Mouse (Mus musculus): ENCODE measurements around the gene Olfr887. TPM values are rescaled to one million over a fixed set of nuclear protein-coding genes. Genes with fewer than 3 reads are reported as not detected.

Gene Olfr887
- not detected in 2 replicates for total RNA-seq (2014; rRNA removed)
- not detected in 2 replicates for polyA plus RNA-seq (2015; fragmentation: Nextera tagmentation; extraction: Ambion mirVana)

DNA sequence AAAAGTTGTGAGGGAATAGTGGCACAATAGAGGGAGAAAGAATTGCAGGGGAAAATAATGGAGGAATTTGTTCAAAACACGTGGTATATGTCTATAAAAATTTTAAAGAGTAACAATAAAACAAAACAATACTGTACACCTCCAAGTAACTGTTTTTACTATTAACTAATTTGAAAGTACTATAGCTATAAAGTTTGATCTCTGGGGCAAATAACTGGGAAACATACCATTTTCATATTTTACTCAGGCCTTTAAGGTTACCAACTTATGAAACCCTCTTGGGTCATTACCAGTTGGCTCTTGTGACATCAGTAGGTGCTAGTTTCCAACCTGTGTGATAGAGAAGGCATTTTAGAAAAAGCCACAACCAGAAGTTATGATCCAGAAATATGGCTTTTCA, at the start of gene Olfr887:
Gene Olfr887 (plus strand): TSS at position 301 of the 400 bp plus-strand sequence.
- Histone ChIP-seq H3K4me3 (ENCODE audit: low read depth, low read length) (no peak within 1 kb of the TSS), H3K4me2 (ENCODE audit: low read depth, low read length, poor library complexity, severe bottlenecking) (no peak within 1 kb of the TSS), H3K9me3 (ENCODE audit: low read length) (no peaks in the 10 kb centered on the region), H3K36me3 (ENCODE audit: insufficient read depth, low read length) (no peaks in the 10 kb centered on the region), H3K27me3 (ENCODE audit: insufficient read depth, low read length) (no peaks in the 10 kb centered on the region), H3K9ac (replicated peaks; ENCODE audit: low read length, poor library complexity, severe bottlenecking) (no peak within 1 kb of the TSS), H3K27ac (ENCODE audit: low read depth, low read length) (no peak within 1 kb of the TSS), H3K4me1 (ENCODE audit: insufficient read depth, low read length) (no peaks in the 10 kb centered on the region)
- ATAC-seq (ENCODE audit: low FRiP score) (no peak), DNase-seq (ENCODE audit: low spot score) (no peak)
- 85% methylated on average over 1 of the region's 1 CpGs for WGBS
- no peak for TF ChIP-seq CTCF (IDR thresholded peaks at IDR 0.05)

DNA sequence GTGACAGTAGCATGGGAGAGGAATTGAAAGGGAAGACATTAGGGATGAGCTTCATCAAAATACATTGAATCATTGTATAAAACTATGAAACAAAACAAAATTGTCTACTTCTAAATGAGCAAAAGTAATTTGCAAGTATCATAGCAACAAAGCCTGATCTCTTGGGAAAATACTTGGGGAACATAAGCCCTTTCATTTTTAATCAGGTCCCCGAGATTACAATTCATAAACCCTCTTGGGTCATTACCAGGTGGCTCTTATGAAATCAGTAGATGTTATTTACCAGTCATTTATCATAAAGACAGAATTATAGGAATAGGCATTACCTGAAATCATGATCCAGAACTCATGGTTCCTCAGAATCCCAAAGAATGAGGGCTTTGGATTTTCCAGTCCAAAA, 37.6 kb upstream of the Olfr887 start, which contains the start of gene Olfr884:
Gene Olfr884 (plus strand): TSS at position 301 of the 400 bp plus-strand sequence.
- 73% methylated on average over 1 of the region's 1 CpGs for WGBS
- H3K4me3 ChIP-seq (ENCODE audit: low read depth, low read length), result no peak within 1 kb of the TSS
- no peak for ATAC-seq (ENCODE audit: low FRiP score)
- H3K9me3 ChIP-seq (ENCODE audit: low read length), result no peaks in the 10 kb centered on the region
- no peaks in the 10 kb centered on the region for H3K27me3 ChIP-seq (ENCODE audit: insufficient read depth, low read length)
- DNase-seq (ENCODE audit: low spot score), result no peak
- TF ChIP-seq CTCF (IDR thresholded peaks at IDR 0.05), result no peak
- no peak within 1 kb of the TSS for H3K27ac ChIP-seq (ENCODE audit: low read depth, low read length)
- H3K36me3 ChIP-seq (ENCODE audit: insufficient read depth, low read length), result no peaks in the 10 kb centered on the region
- no peaks in the 10 kb centered on the region for H3K4me1 ChIP-seq (ENCODE audit: insufficient read depth, low read length)
- no peak within 1 kb of the TSS for H3K9ac ChIP-seq (replicated peaks; ENCODE audit: low read length, poor library complexity, severe bottlenecking)
- H3K4me2 ChIP-seq (ENCODE audit: low read depth, low read length, poor library complexity, severe bottlenecking), result no peak within 1 kb of the TSS

DNA sequence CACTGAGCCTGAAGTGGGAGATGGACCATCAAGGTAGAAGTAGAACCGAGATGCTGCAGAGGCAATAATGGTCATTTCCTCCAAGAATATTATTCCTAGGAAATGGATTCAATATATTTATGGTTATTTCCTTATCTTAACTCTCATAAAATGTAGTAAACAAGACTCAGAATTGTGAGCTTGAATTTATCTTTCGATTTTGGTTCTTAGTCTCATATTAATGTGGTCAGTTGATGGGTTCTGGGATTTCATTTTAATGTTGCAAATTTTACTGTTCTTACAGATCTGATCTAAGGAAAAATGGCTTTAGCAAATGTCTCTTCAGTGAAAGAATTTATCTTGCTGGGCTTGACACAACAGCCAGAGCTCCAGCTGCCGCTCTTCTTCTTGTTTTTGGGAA, 22.9 kb upstream of the Olfr887 start, which contains the start of gene Olfr885:
Gene Olfr885 (plus strand): TSS at position 301 of the 400 bp plus-strand sequence.
- 88% methylated on average over 3 of the region's 3 CpGs for WGBS
- no peaks in the 10 kb centered on the region for H3K27me3 ChIP-seq (ENCODE audit: insufficient read depth, low read length)
- ATAC-seq (ENCODE audit: low FRiP score), result no peak

DNA sequence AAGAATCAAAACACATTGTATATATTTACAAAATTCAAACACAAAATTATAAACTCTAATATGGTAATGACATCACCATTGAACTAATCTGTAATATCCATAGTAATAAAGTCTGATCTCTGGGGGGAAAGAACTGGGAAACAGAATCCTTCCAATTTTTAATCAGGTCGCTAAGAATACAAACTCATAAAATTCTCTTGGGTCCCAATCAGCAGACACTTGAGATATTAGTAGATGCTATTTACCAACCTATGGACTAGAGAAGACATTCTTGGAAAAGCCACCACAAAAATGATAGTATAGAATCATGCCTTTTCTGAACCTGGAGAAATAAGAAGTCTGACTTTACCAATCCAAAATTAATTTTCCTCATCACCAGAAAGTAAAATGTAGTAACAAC, 24.0 kb downstream of the Olfr887 start, which contains the start of gene Olfr888:
Gene Olfr888 (plus strand): TSS at position 301 of the 400 bp plus-strand sequence.
- Histone ChIP-seq H3K4me2 (ENCODE audit: low read depth, low read length, poor library complexity, severe bottlenecking) (no peak within 1 kb of the TSS), H3K9me3 (ENCODE audit: low read length) (no peaks in the 10 kb centered on the region), H3K27me3 (ENCODE audit: insufficient read depth, low read length) (no peaks in the 10 kb centered on the region), H3K4me3 (ENCODE audit: low read depth, low read length) (no peak within 1 kb of the TSS), H3K4me1 (ENCODE audit: insufficient read depth, low read length) (no peaks in the 10 kb centered on the region), H3K27ac (ENCODE audit: low read depth, low read length) (no peak within 1 kb of the TSS), H3K9ac (replicated peaks; ENCODE audit: low read length, poor library complexity, severe bottlenecking) (no peak within 1 kb of the TSS), H3K36me3 (ENCODE audit: insufficient read depth, low read length) (no peaks in the 10 kb centered on the region)
- TF ChIP-seq CTCF (IDR thresholded peaks at IDR 0.05), result no peak
- DNase-seq (ENCODE audit: low spot score) (no peak), ATAC-seq (ENCODE audit: low FRiP score) (no peak)
- 85% methylated on average over 1 of the region's 1 CpGs for WGBS

More for the DNA sequence above, 22.9 kb upstream of the Olfr887 start, which contains the start of gene Olfr885:
- H3K36me3 ChIP-seq (ENCODE audit: insufficient read depth, low read length), result no peaks in the 10 kb centered on the region
- no peak for DNase-seq (ENCODE audit: low spot score)
- TF ChIP-seq CTCF (IDR thresholded peaks at IDR 0.05), result no peak
- H3K4me3 ChIP-seq (ENCODE audit: low read depth, low read length), result no peak within 1 kb of the TSS
- H3K9me3 ChIP-seq (ENCODE audit: low read length), result no peaks in the 10 kb centered on the region
- no peak within 1 kb of the TSS for H3K9ac ChIP-seq (replicated peaks; ENCODE audit: low read length, poor library complexity, severe bottlenecking)
- no peaks in the 10 kb centered on the region for H3K4me1 ChIP-seq (ENCODE audit: insufficient read depth, low read length)
- H3K4me2 ChIP-seq (ENCODE audit: low read depth, low read length, poor library complexity, severe bottlenecking), result no peak within 1 kb of the TSS
- H3K27ac ChIP-seq (ENCODE audit: low read depth, low read length), result no peak within 1 kb of the TSS

DNA sequence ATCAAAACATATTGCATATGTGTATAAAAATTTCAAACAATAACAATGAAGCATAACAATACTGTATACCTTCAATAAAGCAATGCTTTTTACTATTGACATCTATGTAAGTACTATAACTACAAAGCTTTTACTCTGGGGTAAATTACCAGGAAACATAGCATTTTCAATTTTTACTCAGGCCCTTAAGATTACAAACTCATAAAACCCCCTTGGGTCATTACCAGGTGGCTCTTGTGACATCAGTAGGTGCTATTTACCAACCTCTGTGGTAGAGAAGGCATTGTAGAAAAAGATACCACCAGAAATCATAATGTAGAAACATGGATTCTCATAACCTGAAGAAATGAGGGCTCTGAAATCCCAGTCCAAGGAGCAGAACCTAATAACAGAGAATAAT, 31.0 kb downstream of the Olfr887 start, which contains the start of gene Olfr889:
Gene Olfr889 (plus strand): TSS at position 301 of the 400 bp plus-strand sequence.
- H3K4me2 ChIP-seq (ENCODE audit: low read depth, low read length, poor library complexity, severe bottlenecking), result no peak within 1 kb of the TSS
- no peaks in the 10 kb centered on the region for H3K9me3 ChIP-seq (ENCODE audit: low read length)
- no peak within 1 kb of the TSS for H3K4me3 ChIP-seq (ENCODE audit: low read depth, low read length)
- TF ChIP-seq CTCF (IDR thresholded peaks at IDR 0.05), result no peak
- ATAC-seq (ENCODE audit: low FRiP score) (no peak), DNase-seq (ENCODE audit: low spot score) (no peak)
- H3K27me3 ChIP-seq (ENCODE audit: insufficient read depth, low read length), result no peaks in the 10 kb centered on the region
- no peaks in the 10 kb centered on the region for H3K36me3 ChIP-seq (ENCODE audit: insufficient read depth, low read length)
- H3K27ac ChIP-seq (ENCODE audit: low read depth, low read length), result no peak within 1 kb of the TSS
- H3K9ac ChIP-seq (replicated peaks; ENCODE audit: low read length, poor library complexity, severe bottlenecking), result no peak within 1 kb of the TSS
- H3K4me1 ChIP-seq (ENCODE audit: insufficient read depth, low read length), result no peaks in the 10 kb centered on the region

Other genes with a start within 250 kb of the Olfr887 start
- not detected in 2 replicates for gene Olfr877, start 229.8 kb upstream of the Olfr887 start, total RNA-seq (2014; rRNA removed)
- gene Olfr877, start 229.8 kb upstream of the Olfr887 start, polyA plus RNA-seq (2015; fragmentation: Nextera tagmentation; extraction: Ambion mirVana), result not detected in 2 replicates
- not detected in 2 replicates for gene Olfr145, start 187.3 kb upstream of the Olfr887 start, total RNA-seq (2014; rRNA removed)
- not detected in 2 replicates for gene Olfr145, start 187.3 kb upstream of the Olfr887 start, polyA plus RNA-seq (2015; fragmentation: Nextera tagmentation; extraction: Ambion mirVana)
- gene Olfr878, start 166.2 kb upstream of the Olfr887 start, total RNA-seq (2014; rRNA removed), result not detected in 2 replicates
- gene Olfr878, start 166.2 kb upstream of the Olfr887 start, polyA plus RNA-seq (2015; fragmentation: Nextera tagmentation; extraction: Ambion mirVana), result not detected in 2 replicates
- not detected in 2 replicates for gene Olfr881, start 92.2 kb upstream of the Olfr887 start, total RNA-seq (2014; rRNA removed)
- not detected in 2 replicates for gene Olfr881, start 92.2 kb upstream of the Olfr887 start, polyA plus RNA-seq (2015; fragmentation: Nextera tagmentation; extraction: Ambion mirVana)
- not detected in 2 replicates for gene Olfr883, start 58.3 kb upstream of the Olfr887 start, total RNA-seq (2014; rRNA removed)
- gene Olfr883, start 58.3 kb upstream of the Olfr887 start, polyA plus RNA-seq (2015; fragmentation: Nextera tagmentation; extraction: Ambion mirVana), result not detected in 2 replicates
- not detected in 2 replicates for gene Olfr884, start 37.5 kb upstream of the Olfr887 start, total RNA-seq (2014; rRNA removed)
- not detected in 2 replicates for gene Olfr884, start 37.5 kb upstream of the Olfr887 start, polyA plus RNA-seq (2015; fragmentation: Nextera tagmentation; extraction: Ambion mirVana)
- gene Olfr885, start 22.8 kb upstream of the Olfr887 start, total RNA-seq (2014; rRNA removed), result not detected in 2 replicates
- not detected in 2 replicates for gene Olfr885, start 22.8 kb upstream of the Olfr887 start, polyA plus RNA-seq (2015; fragmentation: Nextera tagmentation; extraction: Ambion mirVana)
- not detected in 2 replicates for gene Olfr888, start 24.1 kb downstream of the Olfr887 start, total RNA-seq (2014; rRNA removed)
- gene Olfr888, start 24.1 kb downstream of the Olfr887 start, polyA plus RNA-seq (2015; fragmentation: Nextera tagmentation; extraction: Ambion mirVana), result not detected in 2 replicates
- gene Olfr889, start 31.1 kb downstream of the Olfr887 start, total RNA-seq (2014; rRNA removed), result not detected in 2 replicates
- 0.04 TPM in 1 of 2 replicates, not detected in the other for gene Olfr889, start 31.1 kb downstream of the Olfr887 start, polyA plus RNA-seq (2015; fragmentation: Nextera tagmentation; extraction: Ambion mirVana)
- not detected in 2 replicates for gene Olfr890, start 58.4 kb downstream of the Olfr887 start, total RNA-seq (2014; rRNA removed)
- gene Olfr890, start 58.4 kb downstream of the Olfr887 start, polyA plus RNA-seq (2015; fragmentation: Nextera tagmentation; extraction: Ambion mirVana), result not detected in 2 replicates
- not detected in 2 replicates for gene Olfr891, start 96.7 kb downstream of the Olfr887 start, total RNA-seq (2014; rRNA removed)
- gene Olfr891, start 96.7 kb downstream of the Olfr887 start, polyA plus RNA-seq (2015; fragmentation: Nextera tagmentation; extraction: Ambion mirVana), result not detected in 2 replicates
- not detected in 2 replicates for gene Olfr893, start 124.3 kb downstream of the Olfr887 start, total RNA-seq (2014; rRNA removed)
- gene Olfr893, start 124.3 kb downstream of the Olfr887 start, polyA plus RNA-seq (2015; fragmentation: Nextera tagmentation; extraction: Ambion mirVana), result not detected in 2 replicates
- gene Olfr894, start 134.0 kb downstream of the Olfr887 start, total RNA-seq (2014; rRNA removed), result not detected in 2 replicates
- gene Olfr894, start 134.0 kb downstream of the Olfr887 start, polyA plus RNA-seq (2015; fragmentation: Nextera tagmentation; extraction: Ambion mirVana), result not detected in 2 replicates
- not detected in 2 replicates for gene Olfr143, start 168.7 kb downstream of the Olfr887 start, total RNA-seq (2014; rRNA removed)
- not detected in 2 replicates for gene Olfr143, start 168.7 kb downstream of the Olfr887 start, polyA plus RNA-seq (2015; fragmentation: Nextera tagmentation; extraction: Ambion mirVana)
- not detected in 2 replicates for gene Olfr895, start 183.8 kb downstream of the Olfr887 start, total RNA-seq (2014; rRNA removed)
- not detected in 2 replicates for gene Olfr895, start 183.8 kb downstream of the Olfr887 start, polyA plus RNA-seq (2015; fragmentation: Nextera tagmentation; extraction: Ambion mirVana)
- gene Olfr896-ps1, start 207.0 kb downstream of the Olfr887 start, total RNA-seq (2014; rRNA removed), result not detected in 2 replicates
- gene Olfr896-ps1, start 207.0 kb downstream of the Olfr887 start, polyA plus RNA-seq (2015; fragmentation: Nextera tagmentation; extraction: Ambion mirVana), result not detected in 2 replicates
- not detected in 2 replicates for gene Olfr25, start 245.0 kb downstream of the Olfr887 start, total RNA-seq (2014; rRNA removed)
- gene Olfr25, start 245.0 kb downstream of the Olfr887 start, polyA plus RNA-seq (2015; fragmentation: Nextera tagmentation; extraction: Ambion mirVana), result not detected in 2 replicates